Mouse (Mus musculus) heart, embryonic 10.5 days (tissue): ENCODE results near the gene Dnajb8. TPM values are rescaled to one million over a fixed set of nuclear protein-coding genes. Genes with fewer than 3 reads are reported as not detected.

ENCODE experiments used
- DNase-seq: peaks from one replicate; pipeline ENCODE4 v3.0.0-alpha.2; 2017; ENCODE audit warnings: low spot score
- H3K27ac ChIP-seq: fragments of 300-500 bp; sonication (generic); 2 replicates; pipeline ENCODE4 v1.5.1; 2016; ENCODE audit warnings: mild to moderate bottlenecking
- H3K27me3 ChIP-seq: fragments of 300-500 bp; sonication (generic); 2 replicates; pipeline ENCODE4 v1.6.1; 2016; ENCODE audit warnings: mild to moderate bottlenecking; ENCODE audit not compliant: poor library complexity, insufficient read depth, severe bottlenecking
- H3K36me3 ChIP-seq: fragments of 300-500 bp; sonication (generic); 2 replicates; pipeline ENCODE4 v1.6.1; 2016; ENCODE audit warnings: mild to moderate bottlenecking, moderate library complexity
- H3K4me1 ChIP-seq: fragments of 300-500 bp; sonication (generic); 2 replicates; pipeline ENCODE4 v1.6.1; 2016; ENCODE audit warnings: mild to moderate bottlenecking
- H3K4me3 ChIP-seq: fragments of 300-500 bp; sonication (generic); 2 replicates; pipeline ENCODE4 v1.5.1; 2016; ENCODE audit warnings: mild to moderate bottlenecking, moderate library complexity
- H3K9me3 ChIP-seq: fragments of 300-500 bp; sonication (generic); 2 replicates; pipeline ENCODE4 v1.6.1; 2016; ENCODE audit warnings: mild to moderate bottlenecking, moderate library complexity
- WGBS: fragments of 180-500 bp; shearing (Covaris S2); methylation state at CpG from one replicate; pipeline ENCODE4 v1.1.7; 2016; 5-methylcytosine and 5-hydroxymethylcytosine counted together
- polyA plus RNA-seq: library from polyadenylated mRNA; unstranded; fragments of >200 nt; fragmentation: Nextera tagmentation; extraction: Ambion mirVana; gene quantifications from 2 replicates; pipeline ENCODE4 v1.2.1, GENCODE M21; 2016

Gene Dnajb8
- polyA plus RNA-seq, 1 experiment from 2014 or later, result not detected

GRCm38 (mm10) chr6:88277242-88277641 is 55.2 kb downstream of the Dnajb8 start:
- H3K27me3 ChIP-seq, result no peaks in the 10 kb centered on the region
- 90% methylated on average over 4 of the region's 4 CpGs for WGBS
- no peaks in the 10 kb centered on the region for H3K9me3 ChIP-seq
- H3K27ac ChIP-seq, result no peak overlapping the region
- no peak overlapping the region for H3K4me3 ChIP-seq
- H3K4me1 ChIP-seq, result no peaks in the 10 kb centered on the region
- H3K36me3 ChIP-seq, result no peaks in the 10 kb centered on the region
- DNase-seq, result no peak

DNA sequence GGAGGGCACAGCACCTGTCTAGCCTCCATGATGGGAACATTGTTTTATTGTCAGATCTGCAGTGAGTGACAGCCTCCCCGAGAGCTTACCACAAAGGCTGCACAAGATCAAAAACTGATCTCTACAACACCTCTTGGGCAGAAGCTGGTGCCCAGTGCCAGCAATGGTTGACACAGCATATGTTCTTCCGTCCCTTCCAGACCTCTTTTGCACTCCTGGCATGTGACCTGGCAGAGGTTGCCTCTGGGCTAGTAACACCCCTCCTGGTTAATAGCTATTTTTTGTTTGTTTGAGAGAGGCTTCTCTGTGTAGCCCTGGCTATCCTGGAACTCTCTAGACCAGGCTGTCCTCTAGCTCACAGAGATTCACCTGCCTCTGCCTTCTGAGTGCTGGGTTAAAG is 56.1 kb downstream of the Dnajb8 start:
- H3K27ac ChIP-seq, result no peak overlapping the region
- H3K4me3 ChIP-seq, result no peak overlapping the region
- 88% methylated on average over 2 of the region's 2 CpGs for WGBS
- no peak for DNase-seq
- no peaks in the 10 kb centered on the region for H3K4me1 ChIP-seq
- H3K27me3 ChIP-seq, result no peaks in the 10 kb centered on the region
- H3K36me3 ChIP-seq, result no peaks in the 10 kb centered on the region
- no peaks in the 10 kb centered on the region for H3K9me3 ChIP-seq

- H3K36me3 ChIP-seq, result no peaks in the 10 kb centered on the region
- H3K27ac ChIP-seq, result no peak overlapping the region
- no peaks in the 10 kb centered on the region for H3K27me3 ChIP-seq
- no peak overlapping the region for H3K4me3 ChIP-seq
- WGBS, result 93% methylated on average over 6 of the region's 6 CpGs
- DNase-seq, result no peak
- no peaks in the 10 kb centered on the region for H3K9me3 ChIP-seq
- no peaks in the 10 kb centered on the region for H3K4me1 ChIP-seq
Measured at GRCm38 (mm10) chr6:88290129-88290766, 68.2 kb downstream of the Dnajb8 start.

GRCm38 (mm10) chr6:88292274-88292909 is 70.3 kb downstream of the Dnajb8 start:
- H3K4me3 ChIP-seq, result no peak overlapping the region
- peaks cover 3% of the 10 kb centered on the region for H3K36me3 ChIP-seq
- no peaks in the 10 kb centered on the region for H3K9me3 ChIP-seq
- WGBS, result 74% methylated on average over 4 of the region's 4 CpGs
- H3K27ac ChIP-seq, result no peak overlapping the region
- DNase-seq, result no peak
- peaks cover under 1% of the 10 kb centered on the region; the same call in 1 of the 2 replicates for H3K4me1 ChIP-seq
- H3K27me3 ChIP-seq, result peaks cover 7% of the 10 kb centered on the region

DNA sequence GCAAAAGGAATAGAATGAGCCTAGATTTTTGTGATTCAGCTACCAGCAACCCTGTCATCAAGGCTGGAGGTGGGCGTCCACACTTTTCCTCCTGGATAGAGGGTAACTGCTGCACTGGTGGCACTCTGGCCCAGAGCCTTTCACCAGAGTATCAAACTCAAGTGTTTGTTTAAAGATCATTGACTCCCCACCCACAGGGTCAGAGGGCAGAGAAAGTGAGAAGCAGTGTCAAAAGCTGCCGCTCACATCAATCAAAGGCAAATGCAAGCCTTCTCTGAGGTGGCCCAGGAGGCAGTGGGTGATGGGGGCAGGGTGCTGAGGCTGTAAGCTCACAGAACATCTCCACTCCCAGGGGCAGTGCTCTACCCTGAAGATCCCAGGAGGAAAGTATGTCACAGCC is 77.4 kb downstream of the Dnajb8 start:
- WGBS, result 52% methylated on average over 2 of the region's 2 CpGs
- H3K27me3 ChIP-seq, result peaks cover 15% of the 10 kb centered on the region
- no peak overlapping the region for H3K4me3 ChIP-seq
- no peak overlapping the region for H3K27ac ChIP-seq
- no peaks in the 10 kb centered on the region for H3K9me3 ChIP-seq
- peaks cover 9% of the 10 kb centered on the region for H3K36me3 ChIP-seq
- peaks cover 42% of the 10 kb centered on the region for H3K4me1 ChIP-seq
- DNase-seq, result no peak

DNA sequence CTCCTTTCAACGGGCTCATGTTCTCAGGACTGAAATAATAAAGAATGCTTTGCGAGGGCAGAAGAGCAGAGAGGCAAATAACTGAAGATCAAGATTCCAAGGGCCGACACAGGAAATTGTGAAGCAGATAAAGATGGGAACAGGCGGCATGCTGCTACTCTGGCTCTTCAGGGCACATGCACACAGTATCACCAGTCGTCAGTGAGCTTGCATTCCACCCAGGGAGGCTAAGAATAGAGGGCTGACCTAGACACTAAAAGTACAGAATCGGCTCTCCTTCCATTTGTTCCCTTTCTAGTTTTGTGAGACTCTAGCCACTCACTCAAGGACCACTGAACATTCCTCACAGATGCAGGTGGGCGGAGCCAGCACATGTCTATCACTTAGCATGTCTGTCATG is 79.2 kb downstream of the Dnajb8 start:
- Histone ChIP-seq H3K27me3 (peaks cover 15% of the 10 kb centered on the region), H3K36me3 (peaks cover 9% of the 10 kb centered on the region), H3K4me1 (peaks cover 42% of the 10 kb centered on the region), H3K9me3 (no peaks in the 10 kb centered on the region), H3K4me3 (no peak overlapping the region), H3K27ac (peak overlapping the region; percentile 64; the same call in 1 of the 2 replicates)
- DNase-seq, result no peak
- WGBS, result 23% methylated on average over 7 of the region's 7 CpGs

Other genes starting within 250 kb of the Dnajb8 start
- 11.1 and 18.7 TPM in 2 replicates for gene H1fx, start 240.6 kb upstream of the Dnajb8 start, polyA plus RNA-seq
- gene Rab7, start 177.0 kb upstream of the Dnajb8 start, polyA plus RNA-seq, result 217 and 229 TPM in 2 replicates
- 268 and 346 TPM in 2 replicates for gene Rpn1, start 137.8 kb upstream of the Dnajb8 start, polyA plus RNA-seq
- gene Gata2, start 28.4 kb upstream of the Dnajb8 start, polyA plus RNA-seq, result 24.5 and 24.8 TPM in 2 replicates
- 26.4 and 29.1 TPM in 2 replicates for gene Eefsec, start 224.3 kb downstream of the Dnajb8 start, polyA plus RNA-seq
- 115 and 169 TPM in 2 replicates for gene Ruvbl1, start 243.1 kb downstream of the Dnajb8 start, polyA plus RNA-seq